Mouse (Mus musculus) frontal cortex, postnatal 36 days (tissue): ENCODE measurements around the gene Tanc1.

Experiments used
- DNase-seq, 2 experiments: peaks; one replicate each; pipeline ENCODE4 v3.0.0; 2022; ENCODE audit warnings: low spot score in 2 of 2

Gene Tanc1

GRCm38 (mm10) chr2:59717746-59718294 lies 106.0 kb downstream of the Tanc1 start:
- DNase-seq: no peak

GRCm38 (mm10) chr2:59718601-59719416 lies 107.0 kb downstream of the Tanc1 start:
- no peak for DNase-seq

GRCm38 (mm10) chr2:59719831-59720230 lies 108.0 kb downstream of the Tanc1 start:
- no peak for DNase-seq

- no peak for DNase-seq
Observed at GRCm38 (mm10) chr2:59721119-59721518, 109.3 kb downstream of the Tanc1 start.

- DNase-seq: no peak
Observed at GRCm38 (mm10) chr2:59721758-59722157, 109.9 kb downstream of the Tanc1 start.

GRCm38 (mm10) chr2:59723311-59723710 lies 111.5 kb downstream of the Tanc1 start:
- DNase-seq: no peak

- no peak for DNase-seq
Observed at GRCm38 (mm10) chr2:59725518-59726185, 113.8 kb downstream of the Tanc1 start.

- no peak for DNase-seq
Observed at GRCm38 (mm10) chr2:59731831-59732230, 120.0 kb downstream of the Tanc1 start.

GRCm38 (mm10) chr2:59733410-59733809 lies 121.6 kb downstream of the Tanc1 start:
- no peak for DNase-seq

- no peak for DNase-seq
Observed at GRCm38 (mm10) chr2:59736401-59736898, 124.6 kb downstream of the Tanc1 start.

GRCm38 (mm10) chr2:59737368-59737767 lies 125.5 kb downstream of the Tanc1 start:
- no peak for DNase-seq

- DNase-seq: no peak
Observed at GRCm38 (mm10) chr2:59738356-59738755, 126.5 kb downstream of the Tanc1 start.

- DNase-seq: no peak
Observed at GRCm38 (mm10) chr2:59739036-59739435, 127.2 kb downstream of the Tanc1 start.

GRCm38 (mm10) chr2:59742500-59743116 lies 130.8 kb downstream of the Tanc1 start:
- no peak for DNase-seq

- DNase-seq: peak; percentile 39 to 62
Observed at GRCm38 (mm10) chr2:59745428-59745827, 133.6 kb downstream of the Tanc1 start.

GRCm38 (mm10) chr2:59746070-59746469 lies 134.2 kb downstream of the Tanc1 start:
- DNase-seq: no peak

GRCm38 (mm10) chr2:59747757-59748156 lies 135.9 kb downstream of the Tanc1 start:
- no peak for DNase-seq

- no peak for DNase-seq
Observed at GRCm38 (mm10) chr2:59749371-59749770, 137.5 kb downstream of the Tanc1 start.

- no peak for DNase-seq
Observed at GRCm38 (mm10) chr2:59751172-59751571, 139.3 kb downstream of the Tanc1 start.

GRCm38 (mm10) chr2:59752148-59752547 lies 140.3 kb downstream of the Tanc1 start:
- DNase-seq: no peak

GRCm38 (mm10) chr2:59752766-59753165 lies 140.9 kb downstream of the Tanc1 start:
- no peak for DNase-seq

- no peak for DNase-seq
Observed at GRCm38 (mm10) chr2:59756137-59756753, 144.4 kb downstream of the Tanc1 start.
